Mouse (Mus musculus) intestine, embryonic 14.5 days (tissue): ENCODE measurements around the gene Ccdc61. TPM values are rescaled to one million over a fixed set of nuclear protein-coding genes. Genes with fewer than 3 reads are reported as not detected.

Experiments used
- ATAC-seq: fragments of 200-750 bp; cut with Nextera tagmentation; replicated peaks from 2 replicates; pipeline ENCODE4 v1.8.0; 2017; ENCODE audit warnings: low read depth, moderate number of reproducible peaks, moderate TSS enrichment, moderate library complexity; ENCODE audit not compliant: low FRiP score, low TSS enrichment
- DNase-seq: peaks from one replicate; pipeline ENCODE4 v3.0.0-alpha.2; 2018; ENCODE audit warnings: low spot score
- H3K27ac ChIP-seq: fragments of 300-500 bp; sonication (generic); 2 replicates; pipeline ENCODE4 v1.5.1; 2014; ENCODE audit warnings: low read depth, mild to moderate bottlenecking, control low read depth
- H3K27me3 ChIP-seq: fragments of 300-500 bp; sonication (generic); replicated peaks from 2 replicates; pipeline ENCODE4 v1.6.1; 2014; ENCODE audit warnings: low read length, control low read depth; ENCODE audit not compliant: control insufficient read depth, insufficient read depth
- H3K36me3 ChIP-seq: fragments of 300-500 bp; sonication (generic); 2 replicates; pipeline ENCODE4 v1.6.1; 2014; ENCODE audit warnings: low read length, control low read depth; ENCODE audit not compliant: control insufficient read depth, insufficient read depth
- H3K4me1 ChIP-seq: fragments of 300-500 bp; sonication (generic); replicated peaks from 2 replicates; pipeline ENCODE4 v1.6.1; 2014; ENCODE audit warnings: low read length, control low read depth, mixed read lengths; ENCODE audit not compliant: control insufficient read depth, insufficient read depth
- H3K4me2 ChIP-seq: fragments of 300-500 bp; sonication (generic); 2 replicates; pipeline ENCODE4 v1.6.1; 2014; ENCODE audit warnings: low read length
- H3K4me3 ChIP-seq: fragments of 300-500 bp; sonication (generic); 2 replicates; pipeline ENCODE4 v1.5.1; 2014; ENCODE audit warnings: low read depth, low read length, control low read depth, mixed read lengths
- H3K9ac ChIP-seq: fragments of 300-500 bp; sonication (generic); 2 replicates; pipeline ENCODE4 v1.6.1; 2014; ENCODE audit warnings: mild to moderate bottlenecking, low read length
- H3K9me3 ChIP-seq: fragments of 300-500 bp; sonication (generic); 2 replicates; pipeline ENCODE4 v1.6.1; 2016; ENCODE audit warnings: low read length, control low read depth; ENCODE audit not compliant: control insufficient read depth
- WGBS: fragments of 180-500 bp; shearing (Covaris S2); extraction: QIAGEN DNeasy Blood & Tissue Kit; methylation state at CpG from one replicate; pipeline ENCODE4 v1.1.7; 2014; 5-methylcytosine and 5-hydroxymethylcytosine counted together
- polyA plus RNA-seq: library from polyadenylated mRNA; unstranded; fragments of >200 nt; fragmentation: Nextera tagmentation; extraction: Ambion mirVana; gene quantifications from 2 replicates; pipeline ENCODE4 v1.2.1, GENCODE M21; 2014

Ccdc61 gene
- polyA plus RNA-seq, 1 experiment from 2014 or later: 21.7 TPM

GRCm38 (mm10) chr7:18923267-18923666, 13.1 kb upstream of the Ccdc61 start:
- no peak overlapping the region for H3K9ac ChIP-seq
- no peaks in the 10 kb centered on the region for H3K36me3 ChIP-seq
- H3K4me3 ChIP-seq: no peak overlapping the region
- H3K4me1 ChIP-seq: peaks cover 6% of the 10 kb centered on the region; the same call in 1 of the 2 replicates
- DNase-seq (no peak), ATAC-seq (no peak)
- no peak overlapping the region for H3K4me2 ChIP-seq
- peaks cover 54% of the 10 kb centered on the region for H3K27me3 ChIP-seq
- H3K27ac ChIP-seq: no peak overlapping the region
- WGBS: 72% methylated on average over 11 of the region's 11 CpGs
- H3K9me3 ChIP-seq: no peaks in the 10 kb centered on the region

- no peaks in the 10 kb centered on the region for H3K36me3 ChIP-seq
- H3K4me1 ChIP-seq: peaks cover 6% of the 10 kb centered on the region; the same call in 1 of the 2 replicates
- H3K27me3 ChIP-seq: peaks cover 52% of the 10 kb centered on the region
- DNase-seq: no peak
- WGBS: 54% methylated on average over 5 of the region's 5 CpGs
- H3K4me3 ChIP-seq: no peak overlapping the region
- no peak overlapping the region for H3K9ac ChIP-seq
- no peaks in the 10 kb centered on the region for H3K9me3 ChIP-seq
- no peak for ATAC-seq
- H3K27ac ChIP-seq: no peak overlapping the region
- no peak overlapping the region for H3K4me2 ChIP-seq
Measured at GRCm38 (mm10) chr7:18922807-18923206, 12.6 kb upstream of the Ccdc61 start.

GRCm38 (mm10) chr7:18921069-18921468, 10.9 kb upstream of the Ccdc61 start:
- no peak for ATAC-seq
- H3K27ac ChIP-seq: no peak overlapping the region
- WGBS: 2% methylated on average over 12 of the region's 12 CpGs

GRCm38 (mm10) chr7:18917931-18918330, 7.7 kb upstream of the Ccdc61 start:
- WGBS: 57% methylated on average over 3 of the region's 3 CpGs
- H3K9me3 ChIP-seq: no peaks in the 10 kb centered on the region
- no peak overlapping the region for H3K4me3 ChIP-seq
- H3K4me2 ChIP-seq: no peak overlapping the region
- no peaks in the 10 kb centered on the region for H3K4me1 ChIP-seq
- ATAC-seq: no peak
- no peak for DNase-seq
- no peak overlapping the region for H3K27ac ChIP-seq
- H3K9ac ChIP-seq: no peak overlapping the region
- no peaks in the 10 kb centered on the region for H3K36me3 ChIP-seq
- peaks cover 9% of the 10 kb centered on the region; the same call in 1 of the 2 replicates for H3K27me3 ChIP-seq

More at GRCm38 (mm10) chr7:18921069-18921468, 10.9 kb upstream of the Ccdc61 start:
- peaks cover 34% of the 10 kb centered on the region for H3K27me3 ChIP-seq
- H3K9me3 ChIP-seq: no peaks in the 10 kb centered on the region
- no peaks in the 10 kb centered on the region for H3K36me3 ChIP-seq
- H3K4me1 ChIP-seq: peaks cover 6% of the 10 kb centered on the region; the same call in 1 of the 2 replicates
- DNase-seq: no peak
- no peak overlapping the region for H3K4me3 ChIP-seq
- H3K9ac ChIP-seq: no peak overlapping the region
- H3K4me2 ChIP-seq: peak overlapping the region; percentile 9

- H3K9me3 ChIP-seq: no peaks in the 10 kb centered on the region
- ATAC-seq (no peak), DNase-seq (no peak)
- no peak overlapping the region for H3K4me2 ChIP-seq
- no peaks in the 10 kb centered on the region for H3K4me1 ChIP-seq
- H3K9ac ChIP-seq: no peak overlapping the region
- no peaks in the 10 kb centered on the region for H3K27me3 ChIP-seq
- H3K36me3 ChIP-seq: no peaks in the 10 kb centered on the region
- H3K27ac ChIP-seq: no peak overlapping the region
- H3K4me3 ChIP-seq: no peak overlapping the region
- WGBS: 68% methylated on average over 4 of the region's 4 CpGs
Measured at GRCm38 (mm10) chr7:18916254-18916653, 6.0 kb upstream of the Ccdc61 start.

- WGBS: 6% methylated on average over 17 of the region's 17 CpGs
- peak; percentile 26 for ATAC-seq
Measured at GRCm38 (mm10) chr7:18909797-18910196, 418 bp downstream of the Ccdc61 start.

GRCm38 (mm10) chr7:18904971-18905370, 5.2 kb downstream of the Ccdc61 start:
- Histone ChIP-seq H3K4me2 (no peak overlapping the region), H3K4me1 (peaks cover 10% of the 10 kb centered on the region), H3K36me3 (peaks cover 39% of the 10 kb centered on the region), H3K4me3 (no peak overlapping the region), H3K27ac (no peak overlapping the region), H3K9me3 (no peaks in the 10 kb centered on the region), H3K9ac (no peak overlapping the region), H3K27me3 (no peaks in the 10 kb centered on the region)
- ATAC-seq (no peak), DNase-seq (no peak)
- 75% methylated on average over 3 of the region's 3 CpGs for WGBS

More at GRCm38 (mm10) chr7:18909797-18910196, 418 bp downstream of the Ccdc61 start:
- peak overlapping the region; percentile 81 for H3K4me3 ChIP-seq
- 0 out of 2 replicates have a peak, but pooled peaks cover 6% of the 10 kb centered on the region for H3K36me3 ChIP-seq
- H3K4me2 ChIP-seq: peak overlapping the region; percentile 56
- H3K27me3 ChIP-seq: no peaks in the 10 kb centered on the region
- no peaks in the 10 kb centered on the region for H3K9me3 ChIP-seq
- peaks cover 10% of the 10 kb centered on the region for H3K4me1 ChIP-seq
- H3K27ac ChIP-seq: no peak overlapping the region
- DNase-seq: no peak
- H3K9ac ChIP-seq: peak overlapping the region; percentile 62

GRCm38 (mm10) chr7:18902486-18902885, 7.7 kb downstream of the Ccdc61 start:
- no peak overlapping the region for H3K4me2 ChIP-seq
- no peak for DNase-seq
- 60% methylated on average over 3 of the region's 3 CpGs for WGBS
- peaks cover 48% of the 10 kb centered on the region for H3K36me3 ChIP-seq
- H3K27me3 ChIP-seq: no peaks in the 10 kb centered on the region
- H3K9ac ChIP-seq: no peak overlapping the region
- no peaks in the 10 kb centered on the region for H3K4me1 ChIP-seq
- H3K27ac ChIP-seq: no peak overlapping the region
- no peak for ATAC-seq
- no peaks in the 10 kb centered on the region for H3K9me3 ChIP-seq
- no peak overlapping the region for H3K4me3 ChIP-seq

GRCm38 (mm10) chr7:18900513-18900912, 9.7 kb downstream of the Ccdc61 start:
- Histone ChIP-seq H3K4me3 (no peak overlapping the region), H3K4me1 (no peaks in the 10 kb centered on the region), H3K27ac (no peak overlapping the region), H3K4me2 (no peak overlapping the region), H3K27me3 (no peaks in the 10 kb centered on the region), H3K9me3 (no peaks in the 10 kb centered on the region), H3K9ac (no peak overlapping the region), H3K36me3 (peaks cover 46% of the 10 kb centered on the region)
- WGBS: 88% methylated on average over 2 of the region's 2 CpGs
- no peak for ATAC-seq
- no peak for DNase-seq
